Mouse (Mus musculus) kidney, postnatal 36 days (tissue): ENCODE data around the gene Morn3.
A peak's percentile ranks its signal among the peaks of the same experiment; 100 is the strongest.

ENCODE experiments used
- DNase-seq, 2 experiments: peaks; one replicate each; pipeline ENCODE4 v3.0.0; 2021 to 2022; ENCODE audit warnings: mixed read lengths in 2 of 2

Morn3 gene

GRCm38 (mm10) chr5:123021438-123021837 lies 25.4 kb downstream of the Morn3 start:
- DNase-seq: no peak

- DNase-seq: no peak
These were observed 26.4 kb downstream of the Morn3 start for GRCm38 (mm10) chr5:123020426-123020825.

GRCm38 (mm10) chr5:123019336-123020016 lies 27.3 kb downstream of the Morn3 start:
- DNase-seq: no peak

GRCm38 (mm10) chr5:123017504-123017903 lies 29.3 kb downstream of the Morn3 start:
- DNase-seq: peak; percentile 44 to 65

- no peak for DNase-seq
These were observed 30.9 kb downstream of the Morn3 start for GRCm38 (mm10) chr5:123015915-123016314.

GRCm38 (mm10) chr5:123014753-123015701 lies 31.8 kb downstream of the Morn3 start, which contains the start of gene Orai1:
Gene Orai1, plus strand, starts transcription at chr5:123015074.
- peak; percentile 98 to 99 for DNase-seq

- peak; percentile 70 to 84 for DNase-seq
These were observed 33.1 kb downstream of the Morn3 start for GRCm38 (mm10) chr5:123013599-123014315.

- no peak for DNase-seq
These were observed 35.1 kb downstream of the Morn3 start for GRCm38 (mm10) chr5:123011705-123012104.

GRCm38 (mm10) chr5:123010806-123011205 lies 36.0 kb downstream of the Morn3 start:
- no peak for DNase-seq

GRCm38 (mm10) chr5:123009873-123010272 lies 36.9 kb downstream of the Morn3 start:
- DNase-seq: no peak

- no peak for DNase-seq
These were observed 37.8 kb downstream of the Morn3 start for GRCm38 (mm10) chr5:123008877-123009493.

- DNase-seq: no peak
These were observed 40.9 kb downstream of the Morn3 start for GRCm38 (mm10) chr5:123005716-123006592.

GRCm38 (mm10) chr5:123000901-123001300 lies 45.9 kb downstream of the Morn3 start:
- DNase-seq: no peak

GRCm38 (mm10) chr5:122997205-122998204 lies 49.3 kb downstream of the Morn3 start:
- DNase-seq: no peak

GRCm38 (mm10) chr5:122994910-122995309 lies 51.9 kb downstream of the Morn3 start:
- no peak for DNase-seq

GRCm38 (mm10) chr5:122994303-122994846 lies 52.4 kb downstream of the Morn3 start:
- DNase-seq: peak; percentile 94 to 95

- no peak for DNase-seq
These were observed 53.0 kb downstream of the Morn3 start for GRCm38 (mm10) chr5:122993811-122994210.

GRCm38 (mm10) chr5:122991350-122992004 lies 55.3 kb downstream of the Morn3 start:
- no peak for DNase-seq

- DNase-seq: no peak
These were observed 56.2 kb downstream of the Morn3 start for GRCm38 (mm10) chr5:122990411-122991160.
